Mouse (Mus musculus) layer of hippocampus, adult 11-12 months (tissue): Measurements from ENCODE around the gene Fam19a3.
"Not testable (repeated sequence)": the region's sequence is repeated elsewhere in the genome, so short reads cannot be mapped to it uniquely, and the experiment has no call there.

Experiments
- DNase-seq: peaks from one replicate; pipeline ENCODE4 v3.0.0; 2022; ENCODE audit warnings: low spot score

Gene Fam19a3

DNA sequence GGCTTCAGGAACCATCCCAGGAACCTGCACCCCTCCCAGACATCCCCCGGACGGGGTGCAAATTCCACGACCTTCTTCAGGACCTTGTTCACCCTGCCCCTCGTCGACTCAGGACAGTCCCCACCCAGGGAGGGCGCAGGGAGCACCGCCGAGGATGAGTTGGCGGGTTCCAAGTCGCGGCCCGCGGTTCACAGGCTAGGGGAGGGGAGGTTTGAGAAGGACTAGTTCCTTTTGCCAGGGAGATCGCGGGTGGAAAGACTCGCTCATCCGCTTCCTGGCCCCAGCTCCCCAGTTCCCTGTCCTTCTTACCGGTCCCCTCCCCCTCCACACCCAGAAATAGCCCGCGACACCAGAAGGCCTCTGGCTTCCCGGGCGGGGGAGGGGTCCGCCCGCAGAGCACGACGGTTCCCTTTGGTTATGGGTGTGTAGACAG is at the start of gene Fam19a3:
Gene Fam19a3 (minus strand): TSS at position 370 of the 433 bp plus-strand sequence.
- no peak for DNase-seq

GRCm38 (mm10) chr3:104822413-104822812 is 40.8 kb upstream of the Fam19a3 start:
- DNase-seq, result no peak

DNA sequence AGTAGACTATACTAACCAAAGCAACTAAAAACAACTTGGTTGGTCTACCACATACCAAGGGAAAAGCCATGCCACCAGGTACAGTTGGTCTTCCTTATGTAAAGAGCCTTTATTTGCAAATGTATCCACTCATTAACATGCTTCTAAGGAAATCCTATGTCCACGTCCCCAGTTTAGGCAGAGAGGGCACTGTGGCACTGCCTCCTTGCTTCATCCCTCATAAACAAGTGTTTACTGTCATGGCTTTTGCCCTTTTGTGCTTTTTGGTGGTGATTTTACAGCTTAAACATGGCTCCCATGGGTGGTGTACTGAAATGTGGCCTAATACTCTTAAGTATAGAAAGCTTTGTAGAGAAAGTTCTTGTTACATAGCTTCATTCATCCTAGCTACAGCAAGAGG is 38.8 kb upstream of the Fam19a3 start:
- DNase-seq, result no peak

DNA sequence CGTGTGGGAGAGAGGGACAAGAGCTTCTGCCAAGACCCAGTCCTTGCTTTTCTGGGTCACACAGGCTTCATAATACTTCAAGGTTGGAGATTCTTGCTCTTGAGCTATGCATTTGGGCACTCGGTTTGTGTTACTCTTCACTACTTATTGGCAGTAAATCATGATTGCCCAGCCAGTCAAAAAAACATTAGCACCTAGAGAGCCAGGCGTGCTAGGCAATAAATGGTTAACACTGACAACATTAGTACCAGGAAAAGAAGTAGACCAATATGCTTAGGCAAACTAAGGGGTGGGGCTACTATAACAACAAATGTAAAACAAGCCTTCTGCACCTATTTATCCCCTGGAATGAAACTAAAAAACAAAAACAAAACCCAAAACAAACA is 37.1 kb upstream of the Fam19a3 start:
- DNase-seq, result no peak

- DNase-seq, result peak; percentile 53
Observed at GRCm38 (mm10) chr3:104817991-104818748, 36.5 kb upstream of the Fam19a3 start, which contains the start of gene Mov10. TSS of gene Mov10 (minus strand) at chr3:104818563.

GRCm38 (mm10) chr3:104817481-104817990 is 35.9 kb upstream of the Fam19a3 start:
- DNase-seq, result peak; percentile 48

- no peak for DNase-seq
Observed at GRCm38 (mm10) chr3:104816130-104816529, 34.5 kb upstream of the Fam19a3 start.

DNA sequence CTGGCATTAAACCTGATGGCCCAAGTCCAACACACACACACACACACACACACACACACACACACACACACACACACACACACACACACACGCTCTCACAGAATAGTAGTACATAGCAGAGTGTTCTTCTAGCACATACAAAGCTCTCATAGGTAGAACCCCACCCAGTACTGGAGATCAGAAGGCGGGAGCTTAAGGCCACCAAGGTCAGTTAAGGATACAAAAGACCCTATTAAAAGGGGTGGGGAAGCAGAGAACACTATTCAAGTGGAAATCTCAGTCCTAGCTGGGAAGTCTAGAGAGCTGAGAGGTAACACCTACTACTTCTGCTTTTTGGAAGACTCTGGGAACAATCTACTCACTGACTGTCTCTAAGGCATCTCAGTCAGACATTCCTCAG is 33.7 kb upstream of the Fam19a3 start:
- no peak for DNase-seq

DNA sequence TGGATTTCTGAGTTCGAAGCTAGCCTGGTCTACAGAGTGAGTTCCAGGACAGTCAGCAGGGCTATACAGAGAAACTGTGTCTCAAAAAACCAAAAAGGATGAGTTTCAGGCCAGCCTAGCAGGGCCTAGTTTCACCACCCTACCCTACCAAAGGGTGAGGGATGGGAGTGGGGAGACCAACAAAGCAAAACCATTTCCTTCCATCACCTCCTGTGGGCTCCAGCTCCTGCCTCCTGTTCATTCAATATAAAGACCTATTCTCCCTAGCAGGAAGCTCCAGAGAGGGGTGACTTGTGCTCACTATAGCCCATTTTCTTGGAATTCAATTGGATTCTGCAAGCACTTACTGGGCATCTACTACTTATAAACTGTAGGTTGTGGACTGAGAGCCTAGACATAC is 33.1 kb upstream of the Fam19a3 start:
- DNase-seq, result no peak

GRCm38 (mm10) chr3:104813227-104813626 is 31.6 kb upstream of the Fam19a3 start:
- not testable (repeated sequence) for DNase-seq

DNA sequence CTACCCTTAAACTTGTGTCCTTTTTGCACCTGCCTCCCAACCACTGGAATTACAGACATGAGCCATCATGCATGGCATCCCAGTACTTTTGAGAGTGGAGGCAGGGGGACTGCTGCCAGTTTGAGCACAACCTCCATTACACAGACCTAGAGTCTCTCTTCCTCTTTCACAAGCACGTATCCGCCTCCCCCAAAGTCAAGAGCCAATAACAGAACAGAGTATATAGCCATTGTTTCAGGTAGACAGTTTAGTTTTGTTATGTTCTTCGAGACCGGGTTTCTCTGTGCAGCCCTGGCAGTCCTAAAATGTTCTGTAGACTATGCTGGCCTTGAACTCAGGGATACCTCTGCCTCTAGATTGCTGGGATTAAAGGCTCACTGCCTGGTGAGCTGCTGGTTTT is 30.6 kb upstream of the Fam19a3 start:
- DNase-seq, result no peak

GRCm38 (mm10) chr3:104811752-104812151 is 30.1 kb upstream of the Fam19a3 start:
- DNase-seq, result no peak

DNA sequence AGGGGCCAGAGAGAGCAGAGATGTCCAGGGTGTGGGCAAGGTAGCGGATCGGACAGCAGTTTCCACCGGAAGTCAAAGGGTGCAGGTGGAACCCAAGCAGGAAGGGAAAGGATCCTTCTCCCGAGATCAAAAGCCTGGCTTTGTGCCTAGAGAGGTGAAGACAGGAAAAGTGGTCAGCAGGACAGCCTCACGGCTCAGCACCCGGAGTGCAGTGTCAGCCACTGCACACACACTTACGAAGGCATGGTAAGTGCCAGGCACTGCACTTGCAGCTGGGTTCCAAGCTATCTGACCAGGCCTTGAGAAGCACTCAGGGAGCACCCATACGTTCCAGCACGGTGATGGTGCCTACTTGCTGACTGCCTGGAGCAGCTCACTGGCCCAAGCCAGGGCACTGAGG is 23.9 kb upstream of the Fam19a3 start:
- DNase-seq, result no peak

DNA sequence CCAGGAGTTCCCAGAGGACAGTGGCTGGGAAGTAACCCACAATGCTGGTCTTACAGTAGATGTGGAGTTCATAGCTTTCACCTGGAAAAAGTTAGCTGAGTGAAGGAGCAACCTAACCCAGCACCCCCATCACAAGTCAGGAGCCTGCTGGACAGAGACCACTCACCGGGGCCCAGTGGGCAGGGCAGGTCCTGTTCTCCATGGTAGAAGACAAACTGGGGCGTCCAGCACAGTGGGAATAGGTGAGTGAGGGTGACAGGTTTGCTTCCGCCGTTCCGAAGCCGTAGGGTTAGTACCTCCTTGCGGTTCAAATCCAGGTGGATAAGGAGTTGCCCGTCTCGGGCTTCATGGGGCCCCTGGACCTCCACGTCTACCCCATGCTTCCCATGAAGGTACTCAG is 22.7 kb upstream of the Fam19a3 start:
- DNase-seq, result no peak

GRCm38 (mm10) chr3:104801481-104801880 is 19.8 kb upstream of the Fam19a3 start:
- no peak for DNase-seq

DNA sequence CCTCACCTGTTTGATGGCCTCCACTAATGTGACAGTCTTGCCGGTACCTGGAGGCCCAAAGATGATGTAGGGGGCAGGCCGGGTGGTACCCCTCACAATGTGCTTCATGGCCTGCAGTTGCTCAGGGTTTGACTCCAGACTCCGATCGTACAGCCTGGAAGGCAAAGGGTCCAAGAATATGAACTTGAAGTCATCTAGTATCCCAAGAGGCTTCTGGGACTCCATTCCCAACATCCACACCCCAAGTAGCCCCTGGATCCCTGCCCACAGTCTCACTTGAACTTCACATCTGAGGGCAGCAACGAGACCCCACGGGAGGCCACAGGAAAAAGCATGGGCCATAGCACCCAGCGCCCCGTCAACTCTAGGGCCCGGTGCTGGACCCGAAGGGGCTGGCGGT is 19.0 kb upstream of the Fam19a3 start:
- no peak for DNase-seq

DNA sequence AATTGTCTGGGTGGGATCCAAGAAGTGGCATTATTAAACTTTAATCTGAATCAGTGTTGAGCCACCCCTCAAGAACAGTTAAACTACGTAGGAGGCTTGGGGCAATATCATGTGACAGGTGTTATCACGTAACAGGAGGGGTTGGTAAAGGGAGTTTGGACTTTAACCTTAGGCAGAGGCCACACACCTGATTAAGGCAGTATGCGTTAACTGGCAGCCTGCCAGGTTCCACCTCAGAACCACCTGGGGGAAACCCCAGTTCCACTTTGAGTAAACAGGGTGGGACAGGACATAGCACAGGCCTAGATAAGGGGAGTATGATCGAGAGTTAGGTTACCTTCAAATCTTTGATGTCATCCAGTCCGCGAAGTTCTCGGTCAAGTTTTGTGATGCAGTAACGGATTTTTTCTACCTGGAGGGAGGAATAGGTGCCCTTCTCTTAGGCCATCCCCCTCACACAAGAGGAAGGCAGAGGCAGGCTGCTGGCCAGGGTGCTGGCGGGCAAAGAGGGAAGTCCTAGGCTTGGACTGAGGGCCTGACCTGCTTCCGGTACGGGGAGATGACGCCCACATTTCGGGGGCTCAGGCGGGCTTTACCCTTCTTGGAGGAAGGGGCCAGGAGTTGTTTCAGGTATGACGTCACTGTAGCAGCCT is 14.9 kb upstream of the Fam19a3 start:
- DNase-seq, result no peak

GRCm38 (mm10) chr3:104795661-104796340 is 14.2 kb upstream of the Fam19a3 start:
- DNase-seq, result no peak

DNA sequence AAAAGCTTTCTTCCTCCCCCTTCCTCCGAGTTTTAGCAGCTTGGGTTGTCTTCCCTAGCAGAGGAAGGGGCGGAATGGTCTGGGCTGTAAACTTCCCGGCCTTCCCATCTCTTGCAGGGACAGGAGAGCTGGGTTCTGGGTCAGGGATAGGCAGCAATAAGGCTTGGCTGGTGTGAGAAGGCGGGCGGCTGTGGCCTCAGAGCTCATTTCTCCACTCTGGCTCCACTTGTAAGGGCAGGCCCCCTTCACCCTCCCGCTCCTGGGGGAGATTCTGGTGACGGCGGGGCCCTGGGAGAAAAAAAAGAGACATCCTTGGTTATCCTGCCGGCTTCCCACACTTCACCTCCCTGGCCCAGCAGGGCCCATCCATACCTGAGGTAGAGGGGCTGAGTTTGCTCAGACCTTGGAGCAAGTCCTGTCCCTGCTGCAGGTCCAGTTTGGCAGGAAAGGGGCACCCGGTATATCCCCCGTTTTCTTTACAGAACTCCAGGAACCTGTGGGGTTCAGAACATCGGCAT is 13.4 kb upstream of the Fam19a3 start:
- DNase-seq, result no peak

- peak; percentile 89 for DNase-seq
Observed at GRCm38 (mm10) chr3:104793871-104794828, 12.5 kb upstream of the Fam19a3 start.
